Mouse (Mus musculus): Measurements from ENCODE around the gene Gm45234.
A peak's percentile ranks its signal among the peaks of the same experiment; 100 is the strongest.

Gene Gm45234

DNA sequence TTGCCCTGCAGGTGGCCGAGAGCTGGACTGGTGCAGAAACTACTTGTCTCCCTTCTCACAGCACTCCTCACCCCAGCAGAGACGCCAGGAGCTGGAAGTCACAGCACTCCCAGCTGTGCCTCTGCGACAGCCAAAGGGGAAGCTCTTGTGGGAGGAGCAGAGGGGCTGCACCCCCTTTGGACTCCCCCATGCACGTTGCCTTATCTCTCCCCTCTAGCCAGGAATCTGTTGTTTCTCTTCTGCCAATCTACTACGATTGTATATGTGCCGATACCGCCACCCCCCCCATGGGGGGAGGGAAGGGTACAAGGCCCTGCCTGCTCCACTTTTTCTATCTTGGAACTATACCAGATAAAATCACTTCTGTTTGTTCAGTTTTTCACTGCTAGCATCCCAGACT, 52.0 kb downstream of the Gm45234 start:
- no peak for DNase-seq

DNA sequence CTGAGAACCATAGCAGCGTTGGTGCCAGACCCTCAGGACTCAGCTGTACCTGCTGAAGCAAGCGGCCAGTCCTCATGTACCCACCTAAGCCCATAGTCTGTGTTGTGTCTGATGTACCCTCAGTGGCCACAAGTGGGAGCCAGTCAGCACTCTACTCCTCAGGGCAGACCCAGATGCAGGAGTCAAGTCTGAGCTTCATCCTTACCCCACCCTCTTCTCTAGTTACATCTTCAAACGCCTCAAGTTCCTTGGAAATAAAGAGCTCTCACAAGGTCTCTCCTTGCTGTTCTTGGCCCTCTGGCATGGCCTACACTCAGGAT, 53.1 kb downstream of the Gm45234 start:
- peak; percentile 84 for DNase-seq

DNA sequence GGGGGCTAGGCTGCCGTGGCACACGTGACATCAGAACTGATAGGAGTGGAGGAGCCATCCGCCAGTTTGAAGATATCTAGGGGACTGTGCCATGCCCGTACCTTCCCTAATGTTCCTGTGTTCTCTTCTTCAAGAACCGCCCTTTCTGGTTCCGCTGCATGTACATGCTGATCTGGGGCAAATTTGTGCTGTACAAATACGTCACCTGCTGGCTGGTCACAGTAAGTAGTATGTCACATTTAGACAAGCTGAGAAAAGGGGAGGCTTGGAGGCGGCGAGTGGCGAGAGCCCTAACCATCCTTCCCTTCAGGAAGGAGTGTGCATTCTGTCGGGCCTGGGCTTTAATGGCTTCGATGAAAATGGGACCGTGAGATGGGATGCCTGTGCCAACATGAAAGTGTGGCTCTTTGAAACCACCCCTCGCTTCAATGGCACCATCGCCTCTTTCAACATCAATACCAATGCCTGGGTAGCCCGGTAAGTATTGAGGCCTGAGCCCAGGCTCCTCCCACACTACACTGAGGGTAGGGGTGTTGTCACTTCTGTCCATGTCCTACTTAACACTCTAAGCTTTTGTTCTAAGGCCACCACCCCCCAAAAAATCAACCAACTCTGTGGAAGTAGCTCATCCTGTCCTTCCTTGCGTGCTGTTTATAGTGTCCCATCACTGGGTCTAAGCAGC, 53.6 kb downstream of the Gm45234 start:
- no peak for DNase-seq

DNA sequence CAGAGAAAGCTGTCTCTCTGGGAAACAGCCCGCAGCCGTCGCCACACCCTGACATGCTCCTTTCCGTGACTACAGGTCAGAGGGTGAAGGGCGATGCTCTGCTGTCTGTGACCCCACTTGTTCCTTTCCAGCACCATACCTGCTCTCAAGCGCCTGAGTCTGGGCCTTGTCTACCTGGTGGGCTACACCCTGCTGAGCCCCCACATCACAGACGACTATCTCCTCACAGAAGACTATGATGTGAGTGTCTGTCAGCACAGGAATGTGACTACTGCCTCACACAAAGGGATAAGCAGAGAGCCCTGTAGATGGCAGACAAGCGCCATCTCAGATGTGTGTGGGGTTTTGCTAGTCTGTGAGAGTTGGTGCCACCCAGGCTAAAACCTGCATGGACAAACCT, 54.5 kb downstream of the Gm45234 start:
- DNase-seq = no peak

DNA sequence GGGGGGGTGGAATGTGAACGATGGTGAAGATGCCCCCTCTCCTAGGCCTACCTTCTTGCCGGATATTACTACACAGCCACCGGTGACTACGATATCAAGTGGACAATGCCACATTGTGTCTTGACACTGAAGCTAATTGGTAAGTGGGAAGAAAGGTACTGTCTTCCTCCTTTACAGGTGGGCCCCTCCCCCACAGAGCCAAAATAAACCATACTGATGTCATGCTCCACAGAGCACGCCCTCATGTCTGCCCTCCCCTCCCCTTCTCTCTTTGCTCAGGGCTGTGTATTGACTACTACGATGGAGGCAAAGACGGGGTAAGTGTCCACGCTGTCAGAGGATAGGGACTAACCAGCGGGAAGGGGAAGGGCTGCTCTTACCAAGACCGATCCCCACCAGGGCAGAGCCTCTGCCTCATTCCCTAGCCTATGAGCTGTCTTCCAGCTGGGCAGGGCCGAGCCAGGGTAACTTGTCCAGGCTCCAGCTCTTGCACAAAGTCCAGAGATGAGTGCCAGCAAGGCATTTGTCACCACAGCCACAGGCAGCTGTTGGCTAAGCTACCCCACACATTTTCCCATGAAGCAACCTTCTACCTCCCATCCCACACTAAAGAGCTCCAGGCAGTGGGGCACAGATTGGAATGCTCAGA, 55.7 kb downstream of the Gm45234 start:
- peak; percentile 82 for DNase-seq

DNA sequence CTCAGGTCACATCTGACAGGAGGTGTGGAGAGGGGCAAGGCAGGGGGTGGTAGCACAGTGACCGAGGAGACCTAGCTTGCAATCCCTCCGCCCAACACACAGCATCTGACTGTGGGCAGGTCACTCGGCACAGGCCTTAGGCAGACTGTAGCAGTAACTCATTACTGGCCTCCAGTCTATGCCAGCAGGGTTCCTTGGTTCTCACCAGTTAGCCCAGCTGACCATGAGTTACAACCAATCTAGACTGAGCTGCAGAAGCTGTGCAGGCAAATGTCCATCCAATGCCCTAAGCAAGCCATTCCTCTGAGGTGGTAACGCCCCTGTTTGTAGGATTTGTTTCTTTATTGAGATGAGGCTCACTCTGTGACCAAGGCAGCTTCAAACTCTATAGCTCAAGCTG, 56.5 kb downstream of the Gm45234 start:
- DNase-seq = no peak

DNA sequence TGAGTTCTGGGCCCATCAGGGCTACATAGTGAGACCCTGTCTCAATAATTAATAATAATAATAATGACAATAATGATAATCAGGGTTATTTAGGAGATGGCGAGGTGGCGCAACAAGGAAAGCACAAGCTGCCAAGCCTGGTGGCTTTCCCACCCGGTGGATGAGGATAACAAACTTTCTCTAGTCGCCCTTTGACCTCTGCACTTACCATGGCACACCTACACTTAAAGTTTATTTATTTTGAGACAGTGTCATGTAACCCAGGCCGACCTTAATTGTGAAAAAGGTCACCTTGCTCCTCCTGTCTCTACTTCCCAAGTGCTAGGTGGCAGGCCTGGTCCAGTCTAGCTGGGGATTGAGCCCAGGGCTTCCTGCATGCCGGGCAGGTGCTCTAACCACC, 57.1 kb downstream of the Gm45234 start:
- no peak for DNase-seq

DNA sequence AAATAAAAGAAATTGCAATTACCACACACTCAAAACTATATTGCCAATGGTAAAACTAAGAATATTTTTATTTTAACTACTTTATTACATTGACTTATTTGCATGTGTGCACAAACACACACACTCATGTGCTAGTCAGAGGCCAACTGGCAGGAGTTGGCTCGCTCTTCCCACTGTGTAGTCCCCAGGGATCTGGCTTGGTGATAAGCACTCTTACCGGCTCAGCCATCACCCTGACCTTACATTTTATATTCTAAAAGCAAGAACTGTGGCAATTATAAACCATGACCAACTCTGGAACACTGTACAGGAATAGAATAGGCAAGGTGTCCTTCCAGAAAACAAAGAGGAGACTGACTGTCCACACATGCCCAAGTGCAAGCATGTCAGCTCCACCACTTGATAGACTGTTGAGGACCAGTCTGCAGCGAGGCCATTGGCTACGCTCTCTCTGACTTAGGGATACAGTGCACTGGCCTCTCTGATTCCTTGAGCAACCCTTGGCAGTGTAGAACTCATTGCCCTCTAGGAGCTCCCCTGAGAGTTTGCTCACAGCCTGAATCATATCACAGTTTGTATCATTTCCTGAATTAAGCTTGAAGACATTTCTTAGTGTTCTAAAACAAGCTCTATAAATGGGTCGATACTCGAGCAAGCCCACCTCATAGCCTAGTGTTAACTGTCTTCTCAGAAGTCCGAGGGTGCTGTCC, 59.2 kb downstream of the Gm45234 start:
- no peak for DNase-seq

DNA sequence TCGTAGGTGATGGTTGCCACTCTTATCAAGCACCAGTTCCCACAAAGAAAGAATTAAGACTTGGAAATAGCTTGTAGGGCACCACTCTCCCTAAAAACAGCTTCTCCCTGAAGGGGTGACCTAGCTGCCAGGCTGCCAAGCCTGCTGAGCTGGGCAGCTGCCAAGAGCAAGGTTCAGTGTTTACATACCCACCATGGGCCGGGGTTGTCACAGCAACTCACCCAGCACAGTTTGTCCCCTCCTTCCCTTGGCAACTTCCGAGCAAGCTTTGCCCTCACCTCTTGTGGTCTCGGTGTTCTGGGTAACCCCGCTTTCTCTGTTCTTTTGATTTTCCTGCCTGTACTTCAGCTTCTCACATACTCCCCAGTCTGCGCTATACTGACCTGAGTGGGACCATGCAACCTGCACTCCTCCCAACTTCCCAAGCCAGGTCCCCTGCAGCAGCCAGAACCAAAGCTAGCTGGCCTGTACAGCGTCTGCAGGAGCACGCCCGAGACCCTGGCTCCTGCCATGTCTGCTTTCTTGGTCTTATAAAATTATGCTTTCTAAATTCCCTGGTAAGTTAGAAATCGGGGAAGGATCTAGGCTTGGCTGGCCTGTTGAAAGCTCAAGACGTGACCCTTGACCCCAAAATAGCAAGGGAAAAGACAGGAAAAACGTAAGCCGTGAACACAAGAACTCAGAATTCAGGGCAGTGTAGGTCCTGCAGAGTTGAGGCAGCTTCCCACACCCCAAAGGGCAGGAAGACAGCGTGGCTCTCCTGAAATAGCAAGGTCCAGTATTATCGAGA, 61.5 kb downstream of the Gm45234 start:
- peak; percentile 84 for DNase-seq

DNA sequence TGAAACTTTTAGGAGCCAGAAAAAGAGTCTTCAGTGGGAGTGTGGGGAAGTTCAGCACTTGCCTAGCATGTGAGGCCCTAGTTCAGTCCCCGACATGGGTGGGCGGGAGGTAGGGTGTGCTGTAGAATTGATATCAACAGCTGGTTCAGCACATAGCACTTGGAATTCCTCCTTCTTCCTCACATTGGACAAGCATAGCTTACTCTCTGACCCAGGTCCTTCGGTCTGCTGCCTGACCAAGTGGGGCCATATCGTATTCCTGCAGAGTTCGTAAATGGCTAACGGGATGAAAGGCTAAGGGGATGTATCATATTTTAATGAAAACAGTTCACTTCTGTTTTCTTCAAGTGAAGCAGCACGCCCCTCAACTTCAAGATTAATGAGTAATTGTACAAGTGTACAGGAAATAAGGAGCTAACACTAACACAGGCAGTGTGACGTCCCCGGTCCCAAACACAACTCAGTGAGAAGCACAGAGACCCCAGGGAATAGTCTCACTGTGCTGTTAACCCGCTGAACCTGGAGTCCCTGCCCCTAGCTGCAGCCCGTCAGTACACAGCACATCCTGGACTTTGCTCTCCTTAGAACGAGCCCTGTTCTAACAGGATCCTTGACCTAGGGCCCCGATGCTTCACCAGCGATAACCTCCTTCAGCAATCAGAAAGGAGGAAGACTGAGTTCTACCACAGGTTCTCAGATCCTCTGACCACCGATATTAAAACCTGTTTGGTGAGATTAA, 62.4 kb downstream of the Gm45234 start:
- DNase-seq = no peak

DNA sequence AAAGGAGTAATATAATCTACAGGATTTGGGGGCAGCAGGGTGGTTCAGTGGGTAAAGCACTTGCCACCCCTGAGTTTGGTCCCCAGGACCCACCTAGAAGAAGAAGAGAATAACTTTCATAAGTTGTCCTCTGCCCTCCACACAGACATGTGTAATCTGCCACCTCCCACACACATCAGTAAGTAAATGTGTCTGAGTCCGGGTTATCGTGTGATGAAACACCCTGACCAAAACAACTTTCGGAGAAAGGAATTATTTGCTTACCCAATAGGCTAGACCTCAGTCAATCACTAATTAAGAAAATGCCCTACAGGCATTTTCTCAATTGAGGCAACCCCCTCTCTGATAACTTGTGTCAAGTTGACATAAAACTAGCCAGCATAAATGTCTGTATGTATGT, 65.3 kb downstream of the Gm45234 start:
- no peak for DNase-seq

All from lung, postnatal 10 days (tissue).